Mouse (Mus musculus): ENCODE measurements around the gene Slc26a5. TPM values are rescaled to one million over a fixed set of nuclear protein-coding genes. Genes with fewer than 3 reads are reported as not detected.
A peak's percentile ranks its signal among the peaks of the same experiment; 100 is the strongest.

Gene Slc26a5
- total RNA-seq, 2 experiments from 2014 or later: 0.70 TPM; not detected in 1

DNA sequence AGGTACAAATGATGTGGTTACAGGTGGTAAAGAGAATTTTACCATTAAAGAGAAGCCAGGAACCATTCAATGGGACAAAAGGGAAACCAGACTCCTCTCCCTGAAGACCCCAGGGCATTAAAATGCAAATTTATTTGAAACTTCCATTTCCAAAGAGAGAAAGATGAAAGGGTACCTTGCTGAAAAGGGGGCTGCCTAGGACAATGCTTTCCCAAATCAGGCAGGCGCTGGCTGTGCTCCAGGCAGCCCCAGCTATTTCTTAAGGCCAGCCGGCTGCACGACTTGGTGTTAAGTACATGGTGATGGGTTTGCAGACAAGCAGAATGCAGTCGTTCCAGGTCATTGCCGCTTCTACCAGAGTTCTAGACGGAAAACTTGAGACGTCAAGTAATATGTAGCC is 39.0 kb downstream of the Slc26a5 start:
- no peak for DNase-seq (ENCODE audit: low spot score in 2 of 2)
- intact Hi-C loops (cut with DNase I): no loop called here

DNA sequence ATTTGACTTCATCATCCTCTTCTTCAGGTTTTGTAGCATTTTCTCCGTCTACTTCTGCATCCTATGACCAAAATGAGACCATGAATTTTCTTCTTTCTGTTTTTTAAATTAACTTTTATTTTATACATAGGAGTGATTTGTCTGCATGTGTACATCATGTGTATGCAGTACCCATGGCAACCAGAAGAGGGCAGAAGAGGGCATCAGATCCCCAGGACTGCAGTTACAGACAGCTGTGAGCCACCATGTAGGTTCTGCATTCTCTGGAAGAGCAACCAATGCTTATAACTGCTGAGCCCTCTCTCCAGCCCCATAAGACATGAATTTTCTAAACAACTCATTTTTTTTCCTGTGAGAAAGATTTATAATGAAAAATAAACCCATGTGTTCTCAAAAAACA is 51.4 kb downstream of the Slc26a5 start:
- intact Hi-C loops (cut with DNase I): no loop called here
- peak; percentile 49 to 54 for DNase-seq (ENCODE audit: low spot score in 2 of 2)

DNA sequence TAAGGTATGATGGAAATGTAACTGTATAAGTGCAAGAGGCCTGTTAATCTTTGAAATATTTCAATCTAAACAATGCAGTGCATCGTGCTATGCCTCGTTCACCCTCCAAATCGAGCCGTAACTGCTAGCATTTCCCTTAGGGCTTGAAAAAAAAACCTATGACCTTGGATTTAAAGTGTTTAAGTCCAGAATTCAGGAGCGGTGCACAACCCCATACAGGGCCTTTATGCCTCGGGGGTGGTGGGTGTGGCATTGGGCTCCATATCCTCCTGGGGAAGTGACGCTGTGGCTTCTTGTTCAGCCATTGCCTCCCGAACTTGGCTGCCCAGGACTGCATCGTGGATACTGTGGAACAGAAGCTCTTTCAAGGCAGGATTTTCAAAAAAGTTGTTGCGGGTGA is 54.5 kb downstream of the Slc26a5 start:
- intact Hi-C loops (cut with DNase I): no loop called here
- no peak for DNase-seq (ENCODE audit: low spot score in 2 of 2)

DNA sequence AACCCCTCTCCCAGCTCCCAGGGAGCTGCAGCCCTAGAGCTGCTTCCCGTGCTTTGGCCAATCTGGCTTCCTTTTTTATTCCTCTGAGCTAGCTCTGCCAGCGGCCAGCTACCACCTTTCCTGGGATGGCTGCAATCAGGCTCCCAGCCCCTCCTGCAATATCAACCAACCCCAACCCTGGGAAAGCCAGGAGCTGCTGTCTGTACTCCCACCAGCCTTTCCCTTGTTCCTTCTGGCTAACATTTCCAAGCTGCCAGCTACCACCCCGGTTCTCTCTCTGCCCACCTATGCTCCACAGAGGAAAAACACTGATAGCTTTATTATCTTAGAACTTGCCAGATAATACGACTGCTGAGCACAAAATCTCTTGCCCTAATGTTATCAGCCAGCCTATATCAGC is 60.6 kb downstream of the Slc26a5 start:
- no peak for DNase-seq (ENCODE audit: low spot score in 2 of 2)
- intact Hi-C loops (cut with DNase I): no loop called here

DNA sequence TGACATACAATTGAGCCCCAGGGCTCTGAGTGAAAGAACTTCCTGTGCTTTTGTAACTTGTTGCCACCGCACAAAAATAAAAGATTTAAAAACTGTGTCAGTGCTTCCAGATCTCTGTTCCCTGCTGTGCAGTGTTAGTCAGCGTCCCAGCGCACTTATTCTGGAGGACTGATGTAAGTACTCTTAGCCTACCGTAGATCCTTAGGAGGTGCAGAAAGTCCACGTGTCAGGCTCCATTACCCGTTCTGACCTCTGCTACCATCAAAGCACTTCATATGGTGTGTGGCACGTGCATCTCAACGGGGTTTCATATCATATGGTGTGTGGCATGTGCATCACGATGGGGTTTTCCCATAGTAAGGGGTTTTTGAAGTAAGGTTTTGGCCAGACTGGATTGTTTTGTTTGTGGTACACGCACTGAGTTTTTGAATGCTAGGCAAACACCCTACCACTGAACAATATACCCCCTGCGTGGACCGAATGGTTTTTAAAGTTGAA is 61.7 kb downstream of the Slc26a5 start:
- intact Hi-C loops (cut with DNase I): no loop called here
- no peak for DNase-seq (ENCODE audit: low spot score in 2 of 2)

DNA sequence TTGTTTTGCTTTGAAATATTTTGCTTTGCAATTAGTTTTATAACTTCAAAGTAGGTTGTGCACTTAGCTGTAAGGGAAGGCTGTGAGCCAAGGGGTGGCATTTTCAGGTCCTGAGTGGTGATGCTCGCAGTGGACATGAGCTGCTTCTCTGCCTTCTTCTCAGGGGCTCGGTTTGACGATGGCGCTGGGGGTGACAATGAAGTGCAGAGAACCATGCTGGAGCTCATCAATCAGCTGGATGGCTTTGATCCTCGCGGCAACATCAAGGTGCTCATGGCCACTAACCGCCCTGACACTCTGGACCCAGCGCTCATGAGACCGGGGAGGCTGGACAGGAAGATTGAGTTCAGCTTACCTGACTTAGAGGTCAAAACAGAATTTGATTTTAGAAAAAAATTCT is 62.5 kb downstream of the Slc26a5 start:
- intact Hi-C loops (cut with DNase I): no loop called here
- DNase-seq (ENCODE audit: low spot score in 2 of 2): no peak

DNA sequence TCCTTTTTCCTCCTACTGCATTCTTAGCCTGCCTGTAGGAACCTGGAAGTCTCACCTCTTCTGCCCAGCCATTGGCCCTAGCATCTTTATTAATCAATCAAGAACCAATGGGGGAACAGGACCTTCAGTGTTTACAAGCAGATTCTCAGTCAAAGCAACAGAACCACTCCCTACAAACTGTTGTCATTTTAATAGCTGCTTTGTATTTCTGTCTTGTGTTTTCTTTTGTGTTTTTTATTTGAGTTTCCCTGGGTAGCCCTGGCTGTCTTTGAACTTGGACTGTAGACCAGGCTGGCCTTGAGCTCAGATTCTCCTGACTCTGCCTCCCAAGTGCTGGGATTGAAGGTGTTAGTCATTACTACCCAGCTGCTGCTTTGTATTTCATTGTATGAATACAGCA is 73.2 kb downstream of the Slc26a5 start:
- intact Hi-C loops (cut with DNase I): no loop called here

DNA sequence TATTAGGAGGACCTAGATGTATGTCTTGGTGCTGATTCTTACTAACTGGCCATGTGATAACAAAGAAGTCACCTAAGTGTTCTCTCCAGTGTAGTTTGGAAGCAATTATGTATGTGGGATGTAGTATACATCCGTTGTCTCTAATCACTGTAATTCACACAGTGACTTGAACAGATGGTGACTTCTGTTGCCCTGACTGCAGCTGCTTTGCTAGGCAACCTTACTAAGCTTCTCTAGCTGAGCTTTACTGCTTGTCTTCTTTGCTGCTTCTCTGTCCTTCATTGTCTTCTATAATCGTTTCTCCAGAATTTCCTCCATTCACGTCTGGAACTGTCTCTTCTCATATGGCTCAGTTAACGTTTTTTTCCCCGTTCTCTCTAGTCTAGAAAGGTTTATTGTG is 76.3 kb downstream of the Slc26a5 start:
- DNase-seq (ENCODE audit: low spot score in 2 of 2): no peak
- intact Hi-C loops (cut with DNase I): loop anchor here (10.0 kb wide), 1 partner anchor 726 kb away; no protein-coding TSS in a partner anchor

More for the DNA sequence above, 73.2 kb downstream of the Slc26a5 start:
- DNase-seq (ENCODE audit: low spot score in 2 of 2): no peak

DNA sequence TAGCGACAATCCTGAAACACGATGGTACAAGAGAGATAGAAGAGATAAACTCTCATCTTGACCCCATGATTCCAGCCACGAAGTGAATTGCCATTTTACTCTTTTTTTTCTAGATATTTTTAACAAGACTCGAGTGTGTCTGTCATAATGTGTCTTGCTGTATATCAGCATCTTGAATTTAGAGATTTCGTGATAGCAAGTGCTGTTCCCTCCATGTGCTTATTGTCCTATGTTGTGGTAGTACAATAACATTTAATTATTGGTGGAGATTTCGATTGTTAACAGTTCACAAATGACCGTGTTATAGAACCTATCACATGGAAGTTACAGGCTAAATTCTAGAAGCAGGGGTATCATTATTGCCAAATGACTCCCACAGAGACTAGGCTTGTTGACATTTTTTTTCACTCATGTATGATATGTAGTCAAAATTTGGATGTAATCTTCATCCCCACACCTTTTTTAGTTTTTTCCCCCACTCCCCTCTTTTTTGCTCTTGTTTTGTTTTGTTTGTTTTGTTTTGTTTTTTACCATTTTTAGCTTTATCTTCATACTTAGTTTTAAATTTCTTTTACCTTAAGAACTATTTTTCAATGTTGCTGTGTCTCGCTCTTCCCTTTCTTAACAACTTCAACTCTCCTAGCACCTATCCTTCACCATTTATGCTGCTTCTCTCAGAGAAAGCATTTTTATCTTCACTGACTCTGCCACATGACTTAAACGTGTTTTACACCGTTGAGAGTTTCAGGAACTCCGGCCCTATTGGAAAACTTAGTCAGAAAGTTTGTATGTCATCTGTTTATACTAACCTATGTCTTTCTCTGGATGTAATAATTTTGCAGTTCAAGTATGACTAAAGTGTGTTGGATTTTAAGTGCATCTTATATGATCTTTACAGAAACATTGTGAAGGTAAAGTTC is 78.0 kb downstream of the Slc26a5 start:
- intact Hi-C loops (cut with DNase I): loop anchor here (10.0 kb wide), 1 partner anchor 727 kb away; no protein-coding TSS in a partner anchor

DNA sequence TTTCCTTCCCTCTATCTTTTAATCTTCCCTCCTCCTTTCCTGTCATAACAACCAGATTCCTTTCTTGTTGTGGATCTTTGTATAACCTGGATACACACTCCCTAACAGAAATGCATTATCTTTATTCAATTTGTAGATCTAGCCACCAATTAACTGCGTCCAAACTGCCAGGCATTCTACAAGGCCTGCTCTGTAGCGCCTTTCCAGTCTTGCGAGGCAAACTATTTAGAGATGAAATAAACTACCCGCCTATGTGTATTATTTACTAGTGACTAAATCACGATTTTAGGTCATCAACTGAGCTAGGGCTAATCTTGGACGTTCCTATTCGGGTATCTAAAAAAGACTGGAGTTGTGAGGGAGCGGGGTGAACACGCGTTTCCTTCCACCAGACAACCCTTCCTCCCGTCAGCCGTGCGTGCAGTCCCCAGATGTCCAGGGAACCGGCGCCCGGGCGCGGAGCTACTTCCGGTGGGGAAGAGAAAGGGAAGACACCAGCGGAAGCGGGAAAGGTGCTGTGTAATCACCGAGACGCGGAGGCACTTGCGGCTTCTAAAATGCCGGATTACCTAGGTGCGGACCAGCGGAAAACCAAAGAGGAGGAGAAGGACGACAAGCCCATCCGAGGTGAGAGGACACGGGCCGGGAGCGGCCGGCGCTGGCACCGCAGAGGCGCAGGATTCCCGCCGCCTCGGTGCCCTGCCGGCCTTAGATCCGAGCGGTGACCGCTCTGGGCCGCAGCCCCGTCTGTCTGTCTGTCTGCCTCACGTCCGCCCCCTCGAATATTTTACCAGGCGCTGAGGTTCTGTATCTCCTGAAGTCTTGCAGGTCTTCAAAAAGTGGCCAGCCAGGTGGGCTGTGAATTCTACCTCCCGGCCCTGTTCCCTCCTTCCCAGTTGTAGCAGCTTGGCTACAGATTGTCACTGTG is 78.9 kb downstream of the Slc26a5 start:
- DNase-seq (ENCODE audit: low spot score in 2 of 2): peak; percentile 91 to 94
- intact Hi-C loops (cut with DNase I): loop anchor here (10.0 kb wide), 1 partner anchor 728 kb away; no protein-coding TSS in a partner anchor

More for the DNA sequence above, 78.0 kb downstream of the Slc26a5 start:
- no peak for DNase-seq (ENCODE audit: low spot score in 2 of 2)

DNA sequence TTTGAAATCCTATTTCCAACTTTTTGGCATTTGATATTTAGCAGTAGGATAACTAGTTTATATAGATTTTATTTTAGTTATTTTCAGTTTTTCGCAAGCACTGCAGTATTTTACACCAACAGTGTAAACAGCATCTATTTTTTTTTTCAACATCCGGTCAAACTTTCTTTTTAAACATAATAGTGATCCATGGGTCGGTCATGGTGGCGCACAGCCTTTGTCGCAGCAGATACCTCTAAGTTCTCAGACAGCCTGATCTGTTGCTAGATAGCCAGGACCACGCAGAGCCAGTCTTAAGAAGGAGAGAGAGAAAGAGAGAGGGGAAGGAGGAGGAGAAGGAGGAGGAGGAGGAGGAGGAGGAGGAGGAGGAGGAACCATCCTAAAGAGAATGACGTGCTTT is 79.6 kb downstream of the Slc26a5 start:
- intact Hi-C loops (cut with DNase I): loop anchor here (10.0 kb wide), 1 partner anchor 729 kb away; no protein-coding TSS in a partner anchor
- DNase-seq (ENCODE audit: low spot score in 2 of 2): no peak

DNA sequence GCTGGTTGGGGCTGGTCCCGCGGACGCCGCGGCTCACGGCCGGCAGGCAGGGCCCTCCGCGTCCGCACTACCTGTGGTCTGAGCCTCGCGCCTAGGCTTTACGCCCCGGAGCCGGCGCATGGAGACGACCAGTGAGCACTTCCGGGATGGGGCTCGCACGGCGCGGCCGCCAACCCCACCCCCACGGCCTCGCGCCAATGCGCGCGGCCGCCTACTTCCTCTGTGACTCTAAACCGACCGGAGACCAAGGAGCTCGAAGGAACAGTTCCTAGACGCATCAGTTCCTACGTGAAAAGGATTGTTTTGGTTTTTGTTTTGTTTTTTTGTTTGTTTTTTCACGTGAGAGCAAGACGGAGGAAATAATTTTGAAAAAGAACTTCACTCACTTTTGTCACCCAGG is 80.4 kb downstream of the Slc26a5 start, which contains the start of the genes Dnajc2 and Psmc2:
Gene Dnajc2, minus strand, starts transcription at position 199 of the 400 bp plus-strand sequence.
Gene Psmc2, plus strand, starts transcription at position 231 of the 400 bp plus-strand sequence.
- intact Hi-C loops (cut with DNase I): loop anchor here (10.0 kb wide), 1 partner anchor 730 kb away; no protein-coding TSS in a partner anchor
- DNase-seq (ENCODE audit: low spot score in 2 of 2): peak; percentile 91 to 92

DNA sequence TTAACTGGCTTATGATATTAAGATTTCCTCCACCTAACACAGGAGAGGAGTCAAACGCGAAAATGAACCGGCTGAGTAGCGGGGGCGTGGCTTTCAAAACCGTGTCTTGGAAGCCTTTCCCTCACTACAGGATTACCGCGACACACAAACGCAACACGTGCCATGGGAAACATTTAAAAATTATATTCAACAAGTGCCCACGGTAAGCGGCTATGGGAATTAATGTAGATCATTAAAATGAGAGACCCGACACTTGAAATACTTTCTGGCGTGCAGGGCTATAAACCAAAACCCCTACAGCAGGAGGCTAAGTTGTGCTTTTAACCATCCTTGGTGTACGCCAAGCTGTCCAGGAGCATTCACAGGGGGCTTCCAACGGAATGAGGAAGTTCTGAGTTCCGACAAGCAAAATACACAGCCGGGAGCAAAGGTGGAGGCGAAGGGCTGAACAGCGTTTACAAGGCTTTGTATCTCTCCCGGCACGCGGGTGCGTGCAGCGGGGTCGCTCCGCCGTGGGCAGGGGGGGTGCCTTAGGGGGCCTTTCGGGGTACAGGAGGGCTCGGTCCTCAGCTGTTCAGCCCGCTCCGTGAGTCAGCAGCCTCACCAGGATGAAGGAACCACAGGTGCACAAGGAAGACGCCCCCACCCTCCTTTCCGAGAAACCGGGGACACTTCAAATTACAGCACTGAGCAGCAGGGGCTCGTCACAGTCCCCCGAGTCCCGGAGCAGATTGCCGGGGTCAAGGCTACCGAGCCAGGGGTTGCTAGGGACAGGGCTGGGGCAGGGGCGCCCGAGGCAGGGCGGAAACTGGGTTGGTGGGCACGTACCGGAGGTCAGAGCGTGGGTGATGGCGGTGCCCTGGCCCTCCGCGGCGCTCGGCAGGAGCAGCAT is 81.0 kb downstream of the Slc26a5 start:
- intact Hi-C loops (cut with DNase I): loop anchor here (10.0 kb wide), 1 partner anchor 730 kb away; no protein-coding TSS in a partner anchor
- no peak for DNase-seq (ENCODE audit: low spot score in 2 of 2)

DNA sequence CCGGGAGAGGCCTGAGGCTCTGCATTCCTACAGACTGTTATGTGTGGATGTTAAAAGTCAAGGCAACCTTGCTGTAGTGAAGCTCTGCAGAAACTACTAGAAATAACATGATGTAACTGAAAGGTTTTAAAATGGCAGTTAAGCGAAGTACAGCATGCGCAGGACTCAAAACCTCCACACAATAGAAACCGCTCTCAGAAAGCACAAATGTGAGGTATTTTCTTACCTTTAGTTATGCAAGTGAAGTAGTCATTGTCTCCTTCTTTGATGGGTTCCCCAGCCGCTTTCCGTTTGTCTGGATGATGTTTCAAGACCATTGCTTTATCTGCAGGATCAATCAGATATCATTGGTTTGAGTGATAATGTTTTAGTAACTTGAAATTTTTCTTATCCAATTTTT is 88.9 kb downstream of the Slc26a5 start:
- DNase-seq (ENCODE audit: low spot score in 2 of 2): no peak
- intact Hi-C loops (cut with DNase I): no loop called here

DNA sequence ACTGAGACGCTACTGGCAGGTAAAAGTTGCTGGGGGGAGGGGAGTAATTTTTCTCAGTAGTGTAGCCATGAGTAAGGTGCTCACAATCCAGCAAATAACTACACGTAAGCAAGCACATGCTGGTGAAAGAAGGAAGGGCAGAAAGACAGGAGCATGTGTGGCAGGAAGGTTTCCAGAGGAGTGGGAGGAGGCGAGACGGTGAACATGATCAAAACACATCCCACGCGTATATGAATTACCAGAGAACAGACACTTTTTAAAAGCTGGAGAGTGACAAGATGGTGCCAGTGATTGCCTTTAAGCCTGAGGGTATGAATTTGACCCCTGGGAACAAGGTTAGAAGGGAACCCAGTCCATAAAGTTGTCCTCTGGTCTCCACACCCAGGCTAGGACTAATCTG is 95.6 kb downstream of the Slc26a5 start:
- no peak for DNase-seq (ENCODE audit: low spot score in 2 of 2)
- intact Hi-C loops (cut with DNase I): no loop called here

DNA sequence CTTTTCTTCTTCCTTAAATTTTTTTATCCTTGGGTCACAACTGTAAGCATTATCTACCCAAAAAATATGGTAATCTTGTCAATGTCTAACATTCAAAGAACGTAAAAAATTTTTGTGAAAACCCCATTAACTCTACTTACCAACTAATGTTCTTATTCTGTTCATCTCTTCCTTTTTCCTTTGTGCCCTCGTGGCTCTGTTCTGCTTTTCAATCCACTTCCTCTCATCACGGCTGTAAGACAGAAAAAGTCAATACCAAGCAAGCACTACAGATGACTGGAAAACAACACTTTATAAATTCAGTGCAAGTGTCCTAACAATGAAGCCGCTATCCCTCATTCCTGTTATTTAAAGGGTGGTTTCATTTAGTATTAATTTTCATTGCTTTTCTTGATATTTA is 96.9 kb downstream of the Slc26a5 start:
- no peak for DNase-seq (ENCODE audit: low spot score in 2 of 2)
- intact Hi-C loops (cut with DNase I): no loop called here

Data from left cerebral cortex, postnatal 14 days (tissue).